Mouse (Mus musculus) limb, embryonic 13.5 days (tissue): ENCODE data around the gene Sdk2. TPM values are rescaled to one million over a fixed set of nuclear protein-coding genes. Genes with fewer than 3 reads are reported as not detected.

Source experiments
- ATAC-seq: fragments of 200-750 bp; cut with Nextera tagmentation; 2 replicates; pipeline ENCODE4 v1.8.0; 2017; ENCODE audit warnings: low read depth, moderate number of reproducible peaks, moderate TSS enrichment; ENCODE audit not compliant: low FRiP score
- H3K27ac ChIP-seq: fragments of 300-500 bp; sonication (generic); 2 replicates; pipeline ENCODE4 v1.5.1; 2015; ENCODE audit warnings: inconsistent platforms, mild to moderate bottlenecking, moderate library complexity
- H3K27me3 ChIP-seq: fragments of 300-500 bp; sonication (generic); 2 replicates; pipeline ENCODE4 v1.6.1; 2015; ENCODE audit warnings: mild to moderate bottlenecking, inconsistent platforms
- H3K36me3 ChIP-seq: fragments of 300-500 bp; sonication (generic); 2 replicates; pipeline ENCODE4 v1.6.1; 2015; ENCODE audit warnings: inconsistent platforms, mild to moderate bottlenecking, moderate library complexity
- H3K4me1 ChIP-seq: fragments of 300-500 bp; sonication (generic); 2 replicates; pipeline ENCODE4 v1.6.1; 2015; ENCODE audit warnings: inconsistent platforms
- H3K4me2 ChIP-seq: fragments of 300-500 bp; sonication (generic); replicated peaks from 2 replicates; pipeline ENCODE4 v1.6.1; 2015; ENCODE audit warnings: inconsistent platforms, mild to moderate bottlenecking, moderate library complexity
- H3K4me3 ChIP-seq: fragments of 300-500 bp; sonication (generic); 2 replicates; pipeline ENCODE4 v1.5.1; 2015; ENCODE audit warnings: moderate library complexity, mild to moderate bottlenecking, inconsistent platforms
- H3K9ac ChIP-seq: fragments of 300-500 bp; sonication (generic); 2 replicates; pipeline ENCODE4 v1.6.1; 2015; ENCODE audit warnings: mild to moderate bottlenecking, inconsistent platforms
- H3K9me3 ChIP-seq: fragments of 300-500 bp; sonication (generic); 2 replicates; pipeline ENCODE4 v1.6.1; 2016; ENCODE audit warnings: inconsistent platforms
- WGBS: fragments of 180-500 bp; shearing (Covaris S2); methylation state at CpG from one replicate; pipeline ENCODE4 v1.1.7; 2015; 5-methylcytosine and 5-hydroxymethylcytosine counted together
- polyA plus RNA-seq: library from polyadenylated mRNA; unstranded; fragments of >200 nt; fragmentation: Nextera tagmentation; extraction: Ambion mirVana; gene quantifications from 2 replicates; pipeline ENCODE4 v1.2.1, GENCODE M21; 2015

Gene Sdk2
- polyA plus RNA-seq, 1 experiment from 2014 or later, result 5.8 TPM

DNA sequence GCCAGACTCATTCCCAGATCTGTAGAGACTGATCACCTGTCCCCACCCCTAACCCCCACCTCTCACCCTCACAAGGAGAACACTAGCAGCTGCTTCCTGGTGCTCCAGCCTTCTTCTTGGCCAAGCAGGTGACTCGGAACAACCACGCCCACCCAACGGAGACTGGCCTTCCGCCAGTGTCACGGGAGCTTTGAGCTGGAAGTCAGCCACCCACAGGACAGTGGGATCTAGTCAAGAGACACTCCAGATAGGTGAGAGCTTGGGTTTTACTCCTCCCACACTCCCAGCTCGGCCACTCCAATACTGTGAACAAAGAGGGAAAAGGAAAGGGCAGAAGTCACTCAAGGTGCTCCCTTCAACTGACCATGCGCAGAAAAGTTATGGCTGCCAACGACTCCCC lies 327.6 kb downstream of the Sdk2 start:
- Histone ChIP-seq H3K9ac (no peak overlapping the region), H3K4me3 (no peak overlapping the region), H3K36me3 (peaks cover 53% of the 10 kb centered on the region), H3K4me2 (no peak overlapping the region), H3K9me3 (peaks cover 4% of the 10 kb centered on the region; the same call in 1 of the 2 replicates), H3K27ac (no peak overlapping the region), H3K4me1 (peaks cover 60% of the 10 kb centered on the region), H3K27me3 (no peaks in the 10 kb centered on the region)
- no peak for ATAC-seq
- WGBS, result 86% methylated on average over 8 of the region's 8 CpGs

DNA sequence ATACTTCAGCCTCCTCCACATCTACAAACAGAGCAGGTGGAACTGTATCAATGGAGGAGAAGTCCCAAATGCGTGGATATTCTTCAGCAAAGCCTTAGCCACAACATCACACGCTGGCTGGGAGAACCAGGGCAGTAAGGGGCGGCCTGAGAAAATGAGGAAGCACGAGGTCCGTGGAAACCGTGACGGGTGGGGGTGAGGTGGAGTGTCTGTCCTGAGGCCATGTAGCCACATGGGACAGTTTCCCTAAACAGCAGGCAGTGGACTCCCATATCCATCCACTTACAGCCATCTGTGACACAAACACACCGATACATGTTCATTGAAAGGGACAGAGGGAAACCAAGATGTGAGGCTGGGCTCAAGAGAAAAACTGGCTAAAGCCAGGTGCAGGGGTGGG lies 328.9 kb downstream of the Sdk2 start:
- Histone ChIP-seq H3K27me3 (no peaks in the 10 kb centered on the region), H3K27ac (no peak overlapping the region), H3K9me3 (no peaks in the 10 kb centered on the region), H3K4me2 (no peak overlapping the region), H3K36me3 (peaks cover 42% of the 10 kb centered on the region), H3K4me1 (peaks cover 73% of the 10 kb centered on the region), H3K4me3 (no peak overlapping the region), H3K9ac (no peak overlapping the region)
- WGBS, result 89% methylated on average over 8 of the region's 8 CpGs
- no peak for ATAC-seq

DNA sequence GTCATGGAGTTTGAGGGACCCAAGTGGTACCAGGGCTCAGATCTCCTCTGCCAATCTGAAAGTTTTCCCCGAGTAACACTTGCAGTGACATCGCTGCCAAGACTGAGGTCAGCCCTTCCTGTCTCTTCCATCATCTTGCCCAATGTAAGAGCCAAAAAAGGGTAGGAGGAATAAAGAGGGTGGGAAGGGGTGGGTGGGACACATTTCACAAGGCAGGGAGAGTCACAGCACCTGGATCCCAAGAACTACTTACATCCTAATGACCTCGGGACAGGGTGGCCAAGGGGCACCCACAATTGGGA lies 329.3 kb downstream of the Sdk2 start:
- Histone ChIP-seq H3K9ac (no peak overlapping the region), H3K36me3 (peaks cover 37% of the 10 kb centered on the region), H3K9me3 (no peaks in the 10 kb centered on the region), H3K27me3 (no peaks in the 10 kb centered on the region), H3K4me2 (no peak overlapping the region), H3K27ac (no peak overlapping the region), H3K4me1 (peaks cover 78% of the 10 kb centered on the region), H3K4me3 (no peak overlapping the region)
- 88% methylated on average over 3 of the region's 3 CpGs for WGBS
- ATAC-seq, result no peak

DNA sequence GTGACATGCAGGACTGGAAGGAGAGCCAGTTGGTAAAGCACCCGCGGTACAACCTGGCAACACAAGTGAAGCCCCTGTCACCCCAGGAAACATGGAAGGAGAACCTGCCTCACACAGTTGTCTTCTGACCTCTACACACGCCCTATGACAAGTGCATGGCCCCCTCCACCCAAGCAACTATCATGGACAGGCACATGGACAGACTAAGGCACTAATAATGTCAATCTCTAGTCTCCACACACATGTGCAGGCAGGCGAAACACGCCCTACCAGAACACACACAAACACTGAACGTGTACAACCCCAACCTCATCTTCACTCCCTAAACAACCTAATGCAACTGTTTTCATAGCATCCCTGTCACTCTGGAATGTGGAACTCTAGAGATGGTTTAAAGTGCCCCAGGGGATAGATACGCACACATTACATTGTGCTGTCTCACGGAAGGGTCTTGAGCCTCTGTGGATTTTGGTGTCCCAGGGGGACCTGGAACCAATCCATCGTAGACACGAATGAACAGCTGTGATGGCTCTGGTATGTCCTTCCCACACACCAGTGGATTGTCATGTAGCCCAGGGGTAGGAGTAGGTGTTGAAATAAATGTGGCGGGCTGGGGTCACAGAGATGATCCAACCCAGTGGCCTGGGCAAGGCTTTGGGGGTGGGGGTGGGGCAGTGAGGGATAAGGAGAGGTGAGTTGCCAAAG lies 329.8 kb downstream of the Sdk2 start:
- 82% methylated on average over 11 of the region's 11 CpGs for WGBS
- no peak overlapping the region for H3K4me3 ChIP-seq
- no peak for ATAC-seq
- H3K36me3 ChIP-seq, result peaks cover 32% of the 10 kb centered on the region
- no peak overlapping the region for H3K9ac ChIP-seq
- H3K27ac ChIP-seq, result no peak overlapping the region
- H3K4me1 ChIP-seq, result peaks cover 80% of the 10 kb centered on the region
- H3K4me2 ChIP-seq, result no peak overlapping the region
- H3K9me3 ChIP-seq, result no peaks in the 10 kb centered on the region
- H3K27me3 ChIP-seq, result no peaks in the 10 kb centered on the region

DNA sequence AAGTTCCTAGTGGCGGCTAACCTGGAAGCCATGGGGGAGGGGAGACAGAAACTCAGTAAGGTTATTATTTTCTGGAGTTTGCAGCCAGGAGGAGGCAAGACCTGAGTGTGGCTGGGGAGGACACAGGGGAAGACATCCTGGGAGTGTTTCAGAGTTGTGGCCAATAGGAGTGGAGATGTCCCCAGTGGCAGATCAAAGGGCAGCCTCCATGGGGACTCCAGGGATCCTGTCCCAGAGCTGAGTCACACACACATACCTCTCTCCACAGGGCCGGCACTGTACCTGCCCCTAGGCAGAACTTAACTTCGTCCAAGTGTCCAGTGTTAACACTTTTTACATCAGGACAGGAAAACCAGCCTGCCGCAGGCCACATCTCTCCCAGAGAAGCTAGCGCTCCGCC lies 331.7 kb downstream of the Sdk2 start:
- ATAC-seq, result no peak
- Histone ChIP-seq H3K4me3 (no peak overlapping the region), H3K4me1 (peaks cover 96% of the 10 kb centered on the region), H3K27ac (peak overlapping the region; percentile 28; the same call in 1 of the 2 replicates), H3K9ac (peak overlapping the region; percentile 25; the same call in 1 of the 2 replicates), H3K9me3 (no peaks in the 10 kb centered on the region), H3K36me3 (peaks cover 21% of the 10 kb centered on the region), H3K4me2 (no peak overlapping the region), H3K27me3 (no peaks in the 10 kb centered on the region)
- 60% methylated on average over 6 of the region's 6 CpGs for WGBS

DNA sequence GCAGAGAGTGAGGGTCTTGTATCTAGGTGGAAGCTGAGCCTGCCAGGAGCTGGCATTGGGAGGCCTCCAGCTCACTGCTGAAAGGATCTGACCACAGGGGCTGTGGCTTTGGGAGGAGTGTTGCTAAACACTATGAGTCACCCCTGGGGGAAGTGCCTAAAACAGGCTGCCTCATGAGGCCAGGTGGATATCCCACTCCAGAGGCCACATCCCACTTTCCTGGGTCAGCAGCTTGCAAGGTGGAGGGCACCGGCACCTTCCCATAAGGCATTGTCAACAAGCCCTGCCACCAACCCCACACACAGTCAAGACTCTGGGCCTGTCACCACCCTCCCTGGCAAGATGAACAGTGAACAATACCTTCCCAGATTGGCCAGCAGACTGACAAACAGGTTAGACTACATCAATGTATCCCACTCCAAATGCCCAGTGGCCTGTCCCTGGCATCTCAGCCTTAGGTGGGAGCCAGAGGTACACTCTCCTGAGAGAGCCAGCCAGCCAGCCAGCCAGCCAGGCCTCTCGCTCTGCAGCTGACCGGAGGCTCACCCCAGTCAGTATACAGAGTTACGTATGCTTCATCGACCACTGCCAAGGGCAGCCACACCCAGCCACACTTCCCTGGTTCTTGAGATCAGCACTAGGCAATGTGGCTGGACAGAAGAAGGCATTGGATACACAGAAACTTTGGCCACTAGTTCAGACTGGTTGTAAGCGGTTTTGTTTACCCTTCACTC lies 333.0 kb downstream of the Sdk2 start:
- Histone ChIP-seq H3K4me1 (peaks cover 96% of the 10 kb centered on the region), H3K4me3 (no peak overlapping the region), H3K9me3 (no peaks in the 10 kb centered on the region), H3K36me3 (peaks cover 18% of the 10 kb centered on the region), H3K9ac (no peak overlapping the region), H3K4me2 (no peak overlapping the region), H3K27ac (no peak overlapping the region), H3K27me3 (no peaks in the 10 kb centered on the region)
- WGBS, result 73% methylated on average over 6 of the region's 6 CpGs
- ATAC-seq, result no peak

DNA sequence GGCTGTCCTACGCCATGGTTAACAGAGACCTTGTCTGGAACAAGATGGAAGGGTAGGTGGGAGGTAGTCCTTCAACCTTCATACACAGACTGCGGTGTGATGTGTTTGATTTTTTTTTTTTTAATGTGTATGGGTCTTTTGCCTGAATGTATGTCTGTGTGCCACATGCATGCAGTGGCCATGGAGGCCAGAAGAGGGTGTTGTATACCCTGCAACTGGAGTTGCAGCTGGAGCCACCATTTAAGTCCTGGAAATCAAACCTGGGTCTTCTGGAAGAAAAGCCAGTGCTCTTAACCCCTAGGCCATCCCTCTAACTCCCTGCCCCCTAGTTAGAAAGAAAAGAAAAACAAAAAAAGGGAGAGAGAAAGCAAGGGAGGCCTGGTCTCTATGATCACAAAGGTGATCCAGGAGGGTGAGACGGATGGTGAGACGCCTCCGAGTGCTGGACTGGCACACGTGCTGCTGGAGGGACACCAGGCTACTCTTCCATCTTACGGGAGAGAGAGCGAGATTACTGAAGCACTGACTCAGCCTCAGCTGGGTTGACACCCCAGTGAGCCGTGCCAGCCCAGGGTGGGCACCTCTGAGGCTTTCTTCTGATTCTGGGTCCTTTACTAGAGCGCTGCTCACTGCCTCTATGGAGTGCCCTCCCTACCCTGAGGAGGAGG lies 334.8 kb downstream of the Sdk2 start:
- no peak for ATAC-seq
- 96% methylated on average over 10 of the region's 10 CpGs for WGBS
- H3K4me1 ChIP-seq, result peaks cover 97% of the 10 kb centered on the region
- H3K27me3 ChIP-seq, result no peaks in the 10 kb centered on the region
- H3K9me3 ChIP-seq, result no peaks in the 10 kb centered on the region
- H3K9ac ChIP-seq, result no peak overlapping the region
- H3K27ac ChIP-seq, result no peak overlapping the region
- H3K4me3 ChIP-seq, result no peak overlapping the region
- H3K4me2 ChIP-seq, result no peak overlapping the region
- H3K36me3 ChIP-seq, result peaks cover 30% of the 10 kb centered on the region

DNA sequence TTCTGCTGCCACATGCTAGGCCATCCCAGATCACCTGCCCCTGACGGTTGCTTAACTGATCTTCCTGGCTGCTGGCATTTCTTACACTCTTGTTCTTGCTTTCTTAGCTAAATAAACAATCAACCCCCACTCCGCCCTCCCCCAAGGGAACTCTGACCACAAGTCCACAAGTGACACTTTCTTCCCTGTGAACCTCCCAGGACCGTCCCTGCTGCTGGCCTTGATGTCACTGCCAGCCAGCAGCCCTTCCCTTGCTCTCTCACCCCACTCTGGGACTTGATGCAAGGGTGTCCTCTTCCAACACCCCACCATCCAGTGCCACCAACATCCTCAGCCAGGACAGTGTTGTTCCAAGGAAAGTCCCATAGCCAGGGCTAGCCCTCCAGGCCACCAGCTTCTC lies 336.0 kb downstream of the Sdk2 start:
- 70% methylated on average over 3 of the region's 3 CpGs for WGBS
- H3K27ac ChIP-seq, result no peak overlapping the region
- no peak overlapping the region for H3K4me3 ChIP-seq
- H3K36me3 ChIP-seq, result peaks cover 42% of the 10 kb centered on the region
- H3K4me2 ChIP-seq, result no peak overlapping the region
- no peaks in the 10 kb centered on the region for H3K27me3 ChIP-seq
- ATAC-seq, result no peak
- H3K9me3 ChIP-seq, result no peaks in the 10 kb centered on the region
- peaks cover 98% of the 10 kb centered on the region for H3K4me1 ChIP-seq
- no peak overlapping the region for H3K9ac ChIP-seq

DNA sequence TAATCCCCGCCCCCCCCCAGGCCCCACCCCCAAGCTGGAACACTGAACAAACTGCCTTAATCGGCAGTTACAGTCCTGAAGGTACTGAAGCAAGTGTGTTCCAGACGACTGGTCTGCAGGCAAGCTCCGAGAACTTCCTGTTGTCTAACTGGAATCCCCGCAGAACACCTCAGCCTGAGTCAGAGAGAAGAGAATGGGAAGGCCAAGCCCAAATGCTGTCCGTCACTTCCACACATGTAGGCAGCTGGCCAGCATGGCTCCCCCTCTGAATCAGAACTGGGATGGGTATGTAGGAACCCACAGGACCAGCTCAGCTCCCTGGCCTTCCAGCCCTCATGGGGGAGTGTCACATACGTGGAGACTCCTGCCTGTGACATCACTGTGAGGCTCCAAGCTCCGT lies 336.9 kb downstream of the Sdk2 start:
- H3K4me1 ChIP-seq, result peaks cover 94% of the 10 kb centered on the region
- H3K36me3 ChIP-seq, result peaks cover 47% of the 10 kb centered on the region

DNA sequence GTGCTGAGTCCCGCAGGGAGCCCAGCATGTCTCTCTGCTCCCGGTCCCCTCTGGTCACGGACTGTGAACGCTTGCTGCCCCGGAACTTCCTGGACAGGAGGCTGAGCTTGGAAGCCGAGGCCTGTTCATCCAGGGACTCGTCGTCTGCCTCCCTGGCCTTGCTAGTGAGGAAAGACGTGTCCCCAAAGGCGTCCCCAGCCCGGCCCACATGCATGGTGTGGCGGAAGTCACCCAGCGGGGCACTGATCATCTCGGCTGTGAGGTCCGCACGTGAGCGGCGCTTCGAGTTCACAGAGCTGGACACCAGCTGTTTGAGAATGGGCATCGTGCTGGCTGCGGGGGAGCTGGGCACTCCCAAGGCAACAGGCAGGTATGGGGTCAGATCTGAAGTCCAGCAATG lies 337.6 kb downstream of the Sdk2 start:
- H3K4me2 ChIP-seq, result no peak overlapping the region
- no peak overlapping the region for H3K27ac ChIP-seq
- H3K4me1 ChIP-seq, result peaks cover 87% of the 10 kb centered on the region
- H3K9me3 ChIP-seq, result no peaks in the 10 kb centered on the region
- ATAC-seq, result no peak
- H3K9ac ChIP-seq, result no peak overlapping the region
- 81% methylated on average over 21 of the region's 21 CpGs for WGBS
- H3K4me3 ChIP-seq, result no peak overlapping the region
- no peaks in the 10 kb centered on the region for H3K27me3 ChIP-seq
- peaks cover 50% of the 10 kb centered on the region for H3K36me3 ChIP-seq

More for the DNA sequence above, 336.9 kb downstream of the Sdk2 start:
- Histone ChIP-seq H3K9me3 (no peaks in the 10 kb centered on the region), H3K27ac (no peak overlapping the region), H3K27me3 (no peaks in the 10 kb centered on the region), H3K4me2 (no peak overlapping the region), H3K9ac (no peak overlapping the region), H3K4me3 (no peak overlapping the region)
- no peak for ATAC-seq
- 39% methylated on average over 8 of the region's 8 CpGs for WGBS

DNA sequence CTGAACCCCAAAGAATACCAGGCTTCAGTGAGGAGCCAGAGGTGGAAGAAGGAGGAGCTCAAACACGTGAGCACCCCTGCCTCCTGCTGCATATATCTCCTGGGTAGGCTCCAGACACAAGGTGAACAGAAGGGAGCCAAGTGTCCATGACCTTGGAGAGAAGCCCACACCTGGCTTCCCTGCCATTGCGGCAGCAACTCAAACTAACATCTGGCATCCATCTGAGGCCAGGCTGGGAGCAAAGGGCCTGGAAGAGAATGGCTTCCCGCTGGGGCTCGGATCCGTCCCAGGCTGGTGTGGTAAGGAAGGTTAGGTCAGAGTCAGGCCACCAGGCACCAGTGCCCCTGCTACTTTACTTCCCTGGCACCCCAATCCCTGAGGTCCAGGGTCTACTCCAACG lies 338.9 kb downstream of the Sdk2 start:
- Histone ChIP-seq H3K9ac (peak overlapping the region; percentile 50; the same call in 1 of the 2 replicates), H3K4me1 (peaks cover 75% of the 10 kb centered on the region), H3K27me3 (no peaks in the 10 kb centered on the region), H3K36me3 (peaks cover 55% of the 10 kb centered on the region), H3K9me3 (no peaks in the 10 kb centered on the region), H3K27ac (peak overlapping the region; percentile 69), H3K4me3 (no peak overlapping the region), H3K4me2 (no peak overlapping the region)
- no peak for ATAC-seq
- 17% methylated on average over 6 of the region's 6 CpGs for WGBS
